Mouse (Mus musculus) adrenal gland, postnatal 25 days (tissue): ENCODE data around the gene Flywch2. TPM values are rescaled to one million over a fixed set of nuclear protein-coding genes. Genes with fewer than 3 reads are reported as not detected.

ENCODE experiments used
- DNase-seq: peaks from one replicate; pipeline ENCODE4 v3.0.0; 2021; ENCODE audit warnings: mixed read lengths
- long read RNA-seq: library from polyadenylated mRNA; stranded (forward); transcript quantifications from one replicate; pipeline ENCODE4 v2.0.0, GENCODE M21; 2021
- total RNA-seq: library from RNA; stranded (reverse); gene quantifications from 2 replicates; pipeline ENCODE4 v1.2.3, GENCODE M21; 2021

Flywch2 gene
- 4.9 and 7.6 TPM in 2 replicates for total RNA-seq
- long read RNA-seq, partial matches to known transcripts, result 1 of 6 reads
- long read RNA-seq, other reads (novel, unspliced or antisense), result 3 of 6 reads

GRCm38 (mm10) chr17:23785561-23786471, at the start of gene Flywch2:
Gene Flywch2, minus strand, starts transcription at chr17:23786081.
- peak; percentile 78 for DNase-seq

GRCm38 (mm10) chr17:23831201-23831600, 45.3 kb upstream of the Flywch2 start:
- DNase-seq, result no peak

GRCm38 (mm10) chr17:23829064-23829619, 43.3 kb upstream of the Flywch2 start, which contains the start of gene Elob:
Gene Elob, minus strand, starts transcription at chr17:23829136.
- DNase-seq, result peak; percentile 84

- DNase-seq, result peak; percentile 52
Measured at GRCm38 (mm10) chr17:23828271-23829001, 42.6 kb upstream of the Flywch2 start.

- no peak for DNase-seq
Measured at GRCm38 (mm10) chr17:23825591-23825990, 39.7 kb upstream of the Flywch2 start.

GRCm38 (mm10) chr17:23823614-23824013, 37.7 kb upstream of the Flywch2 start:
- DNase-seq, result no peak

GRCm38 (mm10) chr17:23823018-23823417, 37.1 kb upstream of the Flywch2 start:
- DNase-seq, result no peak

GRCm38 (mm10) chr17:23822094-23822493, 36.2 kb upstream of the Flywch2 start:
- no peak for DNase-seq

- DNase-seq, result no peak
Measured at GRCm38 (mm10) chr17:23820731-23821130, 34.9 kb upstream of the Flywch2 start.

GRCm38 (mm10) chr17:23819235-23819634, 33.4 kb upstream of the Flywch2 start:
- DNase-seq, result no peak

- no peak for DNase-seq
Measured at GRCm38 (mm10) chr17:23818579-23818978, 32.7 kb upstream of the Flywch2 start.

- no peak for DNase-seq
Measured at GRCm38 (mm10) chr17:23815641-23816040, 29.8 kb upstream of the Flywch2 start.

GRCm38 (mm10) chr17:23807918-23808317, 22.0 kb upstream of the Flywch2 start:
- DNase-seq, result no peak

- peak; percentile 62 for DNase-seq
Measured at GRCm38 (mm10) chr17:23806867-23807266, 21.0 kb upstream of the Flywch2 start.

GRCm38 (mm10) chr17:23804426-23805085, 18.7 kb upstream of the Flywch2 start:
- no peak for DNase-seq

- DNase-seq, result peak; percentile 89
Measured at GRCm38 (mm10) chr17:23803366-23804041, 17.6 kb upstream of the Flywch2 start.

GRCm38 (mm10) chr17:23802746-23803365, 17.0 kb upstream of the Flywch2 start:
- peak; percentile 94 for DNase-seq

GRCm38 (mm10) chr17:23801627-23802026, 15.7 kb upstream of the Flywch2 start:
- no peak for DNase-seq

GRCm38 (mm10) chr17:23797316-23797715, 11.4 kb upstream of the Flywch2 start:
- DNase-seq, result no peak

- DNase-seq, result no peak
Measured at GRCm38 (mm10) chr17:23795323-23795722, 9.4 kb upstream of the Flywch2 start.

GRCm38 (mm10) chr17:23791079-23791357, 5.1 kb upstream of the Flywch2 start:
- no peak for DNase-seq
